Mouse (Mus musculus): ENCODE data around the gene Trmt2a.

DNA sequence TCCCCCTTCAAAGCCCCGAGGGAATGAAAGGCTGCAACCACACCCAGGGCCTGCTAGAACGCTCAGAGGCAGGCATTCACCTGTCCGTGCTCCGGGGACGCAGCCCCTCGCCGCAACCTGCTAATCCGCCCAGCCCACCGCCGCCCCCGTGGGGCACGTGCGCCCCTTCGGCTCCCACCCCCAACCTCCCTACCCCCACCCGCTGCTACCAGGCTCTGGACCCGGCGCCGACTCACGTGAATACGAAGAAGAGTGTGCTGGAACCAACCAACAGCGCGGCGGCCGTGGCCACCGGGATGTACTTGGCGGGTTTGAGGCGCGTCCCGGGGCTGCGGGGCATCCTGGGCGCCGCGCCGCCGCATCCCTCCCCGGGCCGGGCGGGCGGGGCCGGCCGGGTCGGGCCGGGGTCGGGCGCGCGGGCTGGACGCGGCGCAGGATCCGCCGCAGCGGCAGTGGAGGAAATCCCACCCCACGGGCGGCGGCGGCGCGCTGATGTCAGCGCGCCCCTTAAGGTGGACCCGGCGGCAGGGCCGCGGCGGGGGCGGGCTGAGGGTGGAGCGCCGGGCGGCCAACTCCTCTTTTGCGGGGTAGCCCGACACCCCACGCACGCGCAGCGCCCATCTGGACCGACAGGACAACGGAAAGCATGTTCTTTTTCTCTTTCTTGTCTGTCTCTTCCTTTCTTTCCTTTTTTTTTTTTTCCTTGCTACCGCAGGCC, 13.6 kb upstream of the Trmt2a start, which contains the start of gene Zdhhc8:
- TF ChIP-seq CTCF (conservative IDR thresholded peaks at IDR 0.05 in 1 of 2, IDR thresholded peaks at IDR 0.05 in 1 of 2; ENCODE audit: low read depth in 2 of 2, low read length in 2 of 2) (no peak), POLR2A (IDR thresholded peaks at IDR 0.05; ENCODE audit: low read depth, low read length) (peak; percentile 63; the same call in 1 of the 2 replicates), CHD1 (IDR thresholded peaks at IDR 0.05; ENCODE audit: low read depth, low read length) (no peak), EP300 (IDR thresholded peaks at IDR 0.05; ENCODE audit: low read length) (no peak), RCOR1 (conservative IDR thresholded peaks at IDR 0.05; ENCODE audit: low read depth, low read length) (no peak), TCF12 (IDR thresholded peaks at IDR 0.05; ENCODE audit: low read depth, low read length) (no peak), MXI1 (IDR thresholded peaks at IDR 0.05; ENCODE audit: low read depth, low read length) (peak; percentile 56; the same call in 1 of the 2 replicates), MEF2A (IDR thresholded peaks at IDR 0.05; ENCODE audit: borderline replicate concordance, low read depth, low read length) (no peak), CHD2 (IDR thresholded peaks at IDR 0.05; ENCODE audit: low read length) (no peak), MYC (IDR thresholded peaks at IDR 0.05; ENCODE audit: low read depth, low read length) (no peak), HCFC1 (IDR thresholded peaks at IDR 0.05; ENCODE audit: low read depth, low read length) (no peak)

All from CH12.LX (cell line).